Mouse (Mus musculus) forelimb bud, embryonic 11.5 days (tissue): ENCODE results near the gene Mapre3.
A peak's percentile ranks its signal among the peaks of the same experiment; 100 is the strongest.
"Not testable (repeated sequence)": the region's sequence is repeated elsewhere in the genome, so short reads cannot be mapped to it uniquely, and the experiment has no call there.

ENCODE experiments used
- DNase-seq: peaks from one replicate; pipeline ENCODE4 v3.0.0-alpha.2; 2012; ENCODE audit warnings: low read depth, low spot score

The Mapre3 gene

GRCm38 (mm10) chr5:30881839-30882238 is 67.4 kb downstream of the Mapre3 start:
- DNase-seq = not testable (repeated sequence)

GRCm38 (mm10) chr5:30886209-30886608 is 71.8 kb downstream of the Mapre3 start:
- DNase-seq = no peak

- no peak for DNase-seq
Measured at GRCm38 (mm10) chr5:30886731-30887130, 72.3 kb downstream of the Mapre3 start.

GRCm38 (mm10) chr5:30887331-30887761 is 72.9 kb downstream of the Mapre3 start:
- DNase-seq = peak; percentile 83

GRCm38 (mm10) chr5:30887858-30888336 is 73.5 kb downstream of the Mapre3 start:
- peak; percentile 99 for DNase-seq

- DNase-seq = peak; percentile 96
Measured at GRCm38 (mm10) chr5:30888337-30889087, 74.1 kb downstream of the Mapre3 start, which contains the start of gene Agbl5. TSS of gene Agbl5 (plus strand) at chr5:30888694.

- DNase-seq = peak; percentile 68
Measured at GRCm38 (mm10) chr5:30889088-30889754, 74.8 kb downstream of the Mapre3 start.

- no peak for DNase-seq
Measured at GRCm38 (mm10) chr5:30890375-30890774, 75.9 kb downstream of the Mapre3 start.

- DNase-seq = no peak
Measured at GRCm38 (mm10) chr5:30901860-30902259, 87.4 kb downstream of the Mapre3 start.

- DNase-seq = peak; percentile 95
Measured at GRCm38 (mm10) chr5:30907413-30908059, 93.1 kb downstream of the Mapre3 start, which contains the start of gene Ost4. TSS of gene Ost4 (minus strand) at chr5:30907788.

- no peak for DNase-seq
Measured at GRCm38 (mm10) chr5:30908426-30909299, 94.2 kb downstream of the Mapre3 start.

- no peak for DNase-seq
Measured at GRCm38 (mm10) chr5:30909300-30909659, 94.8 kb downstream of the Mapre3 start.

GRCm38 (mm10) chr5:30909863-30910262 is 95.4 kb downstream of the Mapre3 start:
- DNase-seq = no peak

- DNase-seq = no peak
Measured at GRCm38 (mm10) chr5:30910481-30910880, 96.0 kb downstream of the Mapre3 start.

GRCm38 (mm10) chr5:30912156-30912555 is 97.7 kb downstream of the Mapre3 start:
- DNase-seq = no peak

- DNase-seq = peak; percentile 95
Measured at GRCm38 (mm10) chr5:30913060-30913841, 98.8 kb downstream of the Mapre3 start, which contains the start of gene Emilin1. TSS of gene Emilin1 (plus strand) at chr5:30913402.

GRCm38 (mm10) chr5:30914101-30914635 is 99.7 kb downstream of the Mapre3 start:
- no peak for DNase-seq

GRCm38 (mm10) chr5:30914849-30915248 is 100.4 kb downstream of the Mapre3 start:
- DNase-seq = no peak

- DNase-seq = no peak
Measured at GRCm38 (mm10) chr5:30915456-30915855, 101.0 kb downstream of the Mapre3 start.
